Mouse (Mus musculus): ENCODE data around the gene Fut1. TPM values are rescaled to one million over a fixed set of nuclear protein-coding genes. Genes with fewer than 3 reads are reported as not detected.

The Fut1 gene
- total and polyA plus RNA-seq, 2 experiments = 0.15 TPM; not detected in 1

DNA sequence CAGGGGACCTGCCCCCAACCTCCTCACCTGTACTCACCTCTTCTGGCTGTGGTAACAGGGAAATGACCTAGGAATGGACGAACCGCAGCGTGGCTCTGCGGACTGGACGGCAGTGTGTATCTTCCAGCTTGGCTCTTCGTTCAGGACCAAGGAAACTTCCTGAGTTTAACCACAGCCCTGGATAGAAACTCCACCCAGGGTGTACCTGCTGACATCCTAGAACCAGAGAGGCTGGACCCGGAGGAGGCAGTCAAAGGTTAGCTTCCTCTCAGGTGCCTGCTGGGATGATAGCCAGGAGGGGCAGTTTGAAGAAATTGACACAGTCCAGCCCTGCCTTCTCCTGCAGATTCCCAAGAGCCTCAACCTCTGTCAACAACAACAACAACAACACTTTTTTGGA, 49.1 kb downstream of the Fut1 start, which contains the start of gene Fut2:
Fut2 (minus strand) TSS at position 234 of the 400 bp plus-strand sequence.
- Histone ChIP-seq H3K27me3 (ENCODE audit: control insufficient read depth, insufficient read depth, low read length) (no peaks in the 10 kb centered on the region), H3K9ac (ENCODE audit: low read depth, low read length) (no peak within 1 kb of the TSS), H3K4me1 (ENCODE audit: control insufficient read depth, insufficient read depth, low read length) (no peaks in the 10 kb centered on the region), H3K36me3 (ENCODE audit: control insufficient read depth, insufficient read depth, low read length) (no peaks in the 10 kb centered on the region), H3K79me2 (ENCODE audit: control insufficient read depth, insufficient read depth, low read length) (no peaks in the 10 kb centered on the region), H3K4me3 (ENCODE audit: insufficient read depth, low read depth, low read length) (no peak within 1 kb of the TSS), H3K27ac (replicated peaks; ENCODE audit: insufficient read depth, low read depth, low read length) (no peak within 1 kb of the TSS)
- 79% methylated on average over 7 of the region's 7 CpGs for WGBS
- DNase-seq (ENCODE audit: extremely low read depth, low read depth, low spot score) = no peak
- TF ChIP-seq POLR2A (IDR thresholded peaks at IDR 0.05; ENCODE audit: extremely low read depth, insufficient read depth, low read length) = no peak
- TF ChIP-seq CTCF (IDR thresholded peaks at IDR 0.05; ENCODE audit: low read depth, low read length) = no peak

DNA sequence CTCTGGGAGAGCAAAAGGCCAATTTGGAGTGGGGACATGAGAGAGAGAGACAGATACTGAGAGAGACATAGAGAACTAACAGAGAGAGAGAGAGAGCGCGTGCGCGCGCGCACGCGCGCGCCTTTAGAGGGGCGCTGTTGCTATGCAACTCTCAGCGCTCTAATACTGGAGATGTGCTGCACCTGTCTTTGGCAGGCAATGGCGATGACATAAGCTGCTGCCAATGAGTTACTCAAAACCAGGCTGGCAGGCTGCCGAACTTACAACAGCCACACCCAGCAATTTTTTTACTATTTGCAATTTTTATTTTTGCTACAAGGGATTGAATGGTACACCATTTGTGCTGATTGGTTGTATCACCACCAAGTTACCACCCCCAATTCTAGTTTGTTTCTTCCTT, 50.7 kb downstream of the Fut1 start:
- Histone ChIP-seq H3K4me1 (ENCODE audit: control insufficient read depth, insufficient read depth, low read length) (no peaks in the 10 kb centered on the region), H3K27ac (replicated peaks; ENCODE audit: insufficient read depth, low read depth, low read length) (no peak overlapping the region), H3K27me3 (ENCODE audit: control insufficient read depth, insufficient read depth, low read length) (no peaks in the 10 kb centered on the region), H3K79me2 (ENCODE audit: control insufficient read depth, insufficient read depth, low read length) (no peaks in the 10 kb centered on the region), H3K4me3 (ENCODE audit: insufficient read depth, low read depth, low read length) (no peak overlapping the region), H3K9ac (ENCODE audit: low read depth, low read length) (no peak overlapping the region), H3K36me3 (ENCODE audit: control insufficient read depth, insufficient read depth, low read length) (no peaks in the 10 kb centered on the region)
- no peak for DNase-seq (ENCODE audit: extremely low read depth, low read depth, low spot score)
- no peak for TF ChIP-seq POLR2A (IDR thresholded peaks at IDR 0.05; ENCODE audit: extremely low read depth, insufficient read depth, low read length)
- no peak for TF ChIP-seq CTCF (IDR thresholded peaks at IDR 0.05; ENCODE audit: low read depth, low read length)
- 89% methylated on average over 14 of the region's 14 CpGs for WGBS

- 97% methylated on average over 9 of the region's 9 CpGs for WGBS
- Histone ChIP-seq H3K27me3 (ENCODE audit: control insufficient read depth, insufficient read depth, low read length) (no peaks in the 10 kb centered on the region), H3K4me3 (ENCODE audit: insufficient read depth, low read depth, low read length) (no peak overlapping the region), H3K79me2 (ENCODE audit: control insufficient read depth, insufficient read depth, low read length) (no peaks in the 10 kb centered on the region), H3K36me3 (ENCODE audit: control insufficient read depth, insufficient read depth, low read length) (no peaks in the 10 kb centered on the region), H3K27ac (replicated peaks; ENCODE audit: insufficient read depth, low read depth, low read length) (no peak overlapping the region), H3K9ac (ENCODE audit: low read depth, low read length) (no peak overlapping the region), H3K4me1 (ENCODE audit: control insufficient read depth, insufficient read depth, low read length) (no peaks in the 10 kb centered on the region)
- DNase-seq (ENCODE audit: extremely low read depth, low read depth, low spot score) = no peak
- TF ChIP-seq POLR2A (IDR thresholded peaks at IDR 0.05; ENCODE audit: extremely low read depth, insufficient read depth, low read length) (no peak), CTCF (IDR thresholded peaks at IDR 0.05; ENCODE audit: low read depth, low read length) (peak; percentile 28; the same call in 1 of the 2 replicates)
Observed at GRCm38 (mm10) chr7:45668921-45669320, 51.8 kb downstream of the Fut1 start.

Other genes starting within 250 kb of the Fut1 start
Only the 30 nearest of the 35 such genes appear.
- 0.13 TPM in 1 of 2 replicates, not detected in the other for gene Ntf5, start 203.6 kb upstream of the Fut1 start, total RNA-seq (2014; rRNA removed)
- 0.04 TPM in 1 of 2 replicates, not detected in the other for gene Ntf5, start 203.6 kb upstream of the Fut1 start, polyA plus RNA-seq (2012; rRNA removed)
- not detected in 2 replicates for gene Lhb, start 196.5 kb upstream of the Fut1 start, total RNA-seq (2014; rRNA removed)
- not detected in 2 replicates for gene Lhb, start 196.5 kb upstream of the Fut1 start, polyA plus RNA-seq (2012; rRNA removed)
- gene Gys1, start 182.4 kb upstream of the Fut1 start, total RNA-seq (2014; rRNA removed) = 1.2 TPM in 2 replicates
- gene Gys1, start 182.4 kb upstream of the Fut1 start, polyA plus RNA-seq (2012; rRNA removed) = 2.6 and 4.8 TPM in 2 replicates
- gene Ruvbl2, start 179.2 kb upstream of the Fut1 start, total RNA-seq (2014; rRNA removed) = 8.9 and 12.3 TPM in 2 replicates
- 18.4 and 28.8 TPM in 2 replicates for gene Ruvbl2, start 179.2 kb upstream of the Fut1 start, polyA plus RNA-seq (2012; rRNA removed)
- 3,170 and 4,966 TPM in 2 replicates for gene Ftl1, start 157.4 kb upstream of the Fut1 start, total RNA-seq (2014; rRNA removed)
- gene Ftl1, start 157.4 kb upstream of the Fut1 start, polyA plus RNA-seq (2012; rRNA removed) = 12,947 and 13,613 TPM in 2 replicates
- 19.5 and 23.8 TPM in 2 replicates for gene Bax, start 150.4 kb upstream of the Fut1 start, total RNA-seq (2014; rRNA removed)
- 49.8 and 62.0 TPM in 2 replicates for gene Bax, start 150.4 kb upstream of the Fut1 start, polyA plus RNA-seq (2012; rRNA removed)
- gene Tulp2, start 135.4 kb upstream of the Fut1 start, total RNA-seq (2014; rRNA removed) = 0.07 and 0.18 TPM in 2 replicates
- gene Tulp2, start 135.4 kb upstream of the Fut1 start, polyA plus RNA-seq (2012; rRNA removed) = 0.30 and 0.31 TPM in 2 replicates
- 1.3 and 5.7 TPM in 2 replicates for gene Gm45808, start 130.5 kb upstream of the Fut1 start, total RNA-seq (2014; rRNA removed)
- 0.28 and 1.5 TPM in 2 replicates for gene Gm45808, start 130.5 kb upstream of the Fut1 start, polyA plus RNA-seq (2012; rRNA removed)
- 73.7 and 79.3 TPM in 2 replicates for gene Dhdh, start 128.5 kb upstream of the Fut1 start, total RNA-seq (2014; rRNA removed)
- 37.2 and 37.7 TPM in 2 replicates for gene Dhdh, start 128.5 kb upstream of the Fut1 start, polyA plus RNA-seq (2012; rRNA removed)
- gene Nucb1, start 106.9 kb upstream of the Fut1 start, total RNA-seq (2014; rRNA removed) = 68.1 and 84.8 TPM in 2 replicates
- gene Nucb1, start 106.9 kb upstream of the Fut1 start, polyA plus RNA-seq (2012; rRNA removed) = 307 and 310 TPM in 2 replicates
- 4.3 and 4.4 TPM in 2 replicates for gene Ppp1r15a, start 91.0 kb upstream of the Fut1 start, total RNA-seq (2014; rRNA removed)
- 10.8 and 14.9 TPM in 2 replicates for gene Ppp1r15a, start 91.0 kb upstream of the Fut1 start, polyA plus RNA-seq (2012; rRNA removed)
- gene Plekha4, start 91.0 kb upstream of the Fut1 start, total RNA-seq (2014; rRNA removed) = 0.55 and 0.60 TPM in 2 replicates
- 1.00 and 1.8 TPM in 2 replicates for gene Plekha4, start 91.0 kb upstream of the Fut1 start, polyA plus RNA-seq (2012; rRNA removed)
- not detected in 2 replicates for gene Hsd17b14, start 62.4 kb upstream of the Fut1 start, total RNA-seq (2014; rRNA removed)
- gene Hsd17b14, start 62.4 kb upstream of the Fut1 start, polyA plus RNA-seq (2012; rRNA removed) = not detected in 2 replicates
- gene Bcat2, start 47.1 kb upstream of the Fut1 start, total RNA-seq (2014; rRNA removed) = 14.7 and 18.1 TPM in 2 replicates
- 41.0 and 54.5 TPM in 2 replicates for gene Bcat2, start 47.1 kb upstream of the Fut1 start, polyA plus RNA-seq (2012; rRNA removed)
- 0.94 and 1.0 TPM in 2 replicates for gene Fgf21, start 1.8 kb upstream of the Fut1 start, total RNA-seq (2014; rRNA removed)
- 3.7 and 4.3 TPM in 2 replicates for gene Fgf21, start 1.8 kb upstream of the Fut1 start, polyA plus RNA-seq (2012; rRNA removed)
- 0.09 TPM in 1 of 2 replicates, not detected in the other for gene Izumo1, start 4.5 kb downstream of the Fut1 start, total RNA-seq (2014; rRNA removed)
- 0.04 and 0.13 TPM in 2 replicates for gene Izumo1, start 4.5 kb downstream of the Fut1 start, polyA plus RNA-seq (2012; rRNA removed)
- 2.3 and 4.3 TPM in 2 replicates for gene Rasip1, start 10.2 kb downstream of the Fut1 start, total RNA-seq (2014; rRNA removed)
- 3.6 and 5.1 TPM in 2 replicates for gene Rasip1, start 10.2 kb downstream of the Fut1 start, polyA plus RNA-seq (2012; rRNA removed)
- gene Mamstr, start 22.7 kb downstream of the Fut1 start, total RNA-seq (2014; rRNA removed) = 0.07 and 0.09 TPM in 2 replicates
- 0.10 and 0.19 TPM in 2 replicates for gene Mamstr, start 22.7 kb downstream of the Fut1 start, polyA plus RNA-seq (2012; rRNA removed)
- gene Fut2, start 49.1 kb downstream of the Fut1 start, total RNA-seq (2014; rRNA removed) = 0.18 TPM in 1 of 2 replicates, not detected in the other
- gene Fut2, start 49.1 kb downstream of the Fut1 start, polyA plus RNA-seq (2012; rRNA removed) = 0.05 and 0.14 TPM in 2 replicates
- gene Ntn5, start 66.7 kb downstream of the Fut1 start, total RNA-seq (2014; rRNA removed) = not detected in 2 replicates
- gene Ntn5, start 66.7 kb downstream of the Fut1 start, polyA plus RNA-seq (2012; rRNA removed) = not detected in 2 replicates
- not detected in 2 replicates for gene Sec1, start 77.1 kb downstream of the Fut1 start, total RNA-seq (2014; rRNA removed)
- not detected in 2 replicates for gene Sec1, start 77.1 kb downstream of the Fut1 start, polyA plus RNA-seq (2012; rRNA removed)
- 0.09 and 0.13 TPM in 2 replicates for gene Car11, start 82.6 kb downstream of the Fut1 start, total RNA-seq (2014; rRNA removed)
- gene Car11, start 82.6 kb downstream of the Fut1 start, polyA plus RNA-seq (2012; rRNA removed) = 0.59 and 1.6 TPM in 2 replicates
- gene Dbp, start 87.8 kb downstream of the Fut1 start, total RNA-seq (2014; rRNA removed) = 93.0 and 110 TPM in 2 replicates
- 8.6 and 17.0 TPM in 2 replicates for gene Dbp, start 87.8 kb downstream of the Fut1 start, polyA plus RNA-seq (2012; rRNA removed)
- gene Rpl18, start 98.2 kb downstream of the Fut1 start, total RNA-seq (2014; rRNA removed) = 436 and 542 TPM in 2 replicates
- 366 and 534 TPM in 2 replicates for gene Rpl18, start 98.2 kb downstream of the Fut1 start, polyA plus RNA-seq (2012; rRNA removed)
- 13.4 and 15.2 TPM in 2 replicates for gene Sphk2, start 100.7 kb downstream of the Fut1 start, total RNA-seq (2014; rRNA removed)
- gene Sphk2, start 100.7 kb downstream of the Fut1 start, polyA plus RNA-seq (2012; rRNA removed) = 62.9 and 80.1 TPM in 2 replicates
- gene Fam83e, start 103.9 kb downstream of the Fut1 start, total RNA-seq (2014; rRNA removed) = 0.18 TPM in 1 of 2 replicates, not detected in the other
- gene Fam83e, start 103.9 kb downstream of the Fut1 start, polyA plus RNA-seq (2012; rRNA removed) = 0.05 and 0.10 TPM in 2 replicates
- gene Spaca4, start 108.5 kb downstream of the Fut1 start, total RNA-seq (2014; rRNA removed) = not detected in 2 replicates
- not detected in 2 replicates for gene Spaca4, start 108.5 kb downstream of the Fut1 start, polyA plus RNA-seq (2012; rRNA removed)
- not detected in 2 replicates for gene Lmtk3, start 166.4 kb downstream of the Fut1 start, total RNA-seq (2014; rRNA removed)
- gene Lmtk3, start 166.4 kb downstream of the Fut1 start, polyA plus RNA-seq (2012; rRNA removed) = 0.02 TPM in 1 of 2 replicates, not detected in the other
- gene Sult2b1, start 167.4 kb downstream of the Fut1 start, total RNA-seq (2014; rRNA removed) = not detected in 2 replicates
- 0.10 TPM in 1 of 2 replicates, not detected in the other for gene Sult2b1, start 167.4 kb downstream of the Fut1 start, polyA plus RNA-seq (2012; rRNA removed)
- 18.1 and 20.9 TPM in 2 replicates for gene Cyth2, start 197.3 kb downstream of the Fut1 start, total RNA-seq (2014; rRNA removed)
- gene Cyth2, start 197.3 kb downstream of the Fut1 start, polyA plus RNA-seq (2012; rRNA removed) = 14.2 and 14.8 TPM in 2 replicates

Data from liver, adult 2 months (tissue).